Mouse (Mus musculus): Measurements from ENCODE around the gene Sp8. TPM values are rescaled to one million over a fixed set of nuclear protein-coding genes. Genes with fewer than 3 reads are reported as not detected.

Gene Sp8
- total RNA-seq (2022): not detected

- DNase-seq: no peak
Observed at GRCm38 (mm10) chr12:118846221-118846620, at the start of gene Sp8. Gene Sp8 (plus strand): TSS chr12:118846329.

DNA sequence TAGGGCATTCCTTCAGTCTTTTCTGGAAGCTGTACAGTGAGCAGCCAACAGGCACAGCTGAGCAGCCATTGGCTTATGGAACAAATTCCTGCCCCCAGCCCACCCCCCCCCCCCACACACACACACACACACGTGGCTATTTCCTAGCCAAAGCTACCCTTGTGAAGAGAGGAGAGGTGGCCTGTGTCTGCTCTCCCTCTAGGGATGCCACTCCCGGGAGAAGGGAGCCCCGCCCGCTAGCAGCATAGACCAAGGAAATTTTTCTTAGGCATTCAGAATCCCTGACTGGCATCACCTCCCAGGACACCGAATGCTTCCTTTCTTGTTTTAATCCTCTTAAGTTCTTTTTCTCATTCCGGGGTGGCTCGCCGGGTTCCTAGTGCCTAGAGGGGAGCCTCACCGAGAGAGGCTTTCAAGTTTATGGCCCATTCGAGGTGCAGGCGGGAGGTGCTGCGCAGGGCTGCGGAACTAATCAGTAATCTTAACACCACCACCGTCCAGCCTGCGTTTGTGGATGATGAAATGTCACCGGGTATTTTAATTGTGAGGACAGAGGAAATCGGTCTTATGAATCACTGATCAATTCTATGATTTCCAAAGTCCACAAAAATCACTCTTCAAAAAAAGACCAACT is 34.7 kb upstream of the Sp8 start:
- DNase-seq: no peak

DNA sequence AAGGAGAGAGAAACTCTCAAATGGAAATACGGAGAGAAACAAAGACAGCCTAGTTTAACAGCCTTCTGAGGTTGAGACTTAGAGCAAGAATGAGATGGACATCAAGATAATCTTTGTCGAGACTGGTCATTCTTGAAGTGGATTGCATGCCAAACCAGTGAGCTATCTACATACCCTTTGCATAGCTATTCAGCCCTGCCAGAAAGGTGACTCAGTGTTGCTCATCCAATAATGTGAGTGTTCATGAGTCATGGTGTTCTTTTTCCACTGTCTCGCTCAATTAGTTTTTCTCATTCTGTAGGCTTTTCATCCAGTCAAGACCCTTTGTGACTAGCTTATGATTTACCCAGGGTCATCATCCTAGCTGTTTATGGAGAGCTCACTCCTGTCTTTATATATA is 31.6 kb upstream of the Sp8 start:
- DNase-seq: no peak

GRCm38 (mm10) chr12:118816156-118816555 is 30.0 kb upstream of the Sp8 start:
- no peak for DNase-seq

GRCm38 (mm10) chr12:118829881-118830280 is 16.2 kb upstream of the Sp8 start:
- no peak for DNase-seq

DNA sequence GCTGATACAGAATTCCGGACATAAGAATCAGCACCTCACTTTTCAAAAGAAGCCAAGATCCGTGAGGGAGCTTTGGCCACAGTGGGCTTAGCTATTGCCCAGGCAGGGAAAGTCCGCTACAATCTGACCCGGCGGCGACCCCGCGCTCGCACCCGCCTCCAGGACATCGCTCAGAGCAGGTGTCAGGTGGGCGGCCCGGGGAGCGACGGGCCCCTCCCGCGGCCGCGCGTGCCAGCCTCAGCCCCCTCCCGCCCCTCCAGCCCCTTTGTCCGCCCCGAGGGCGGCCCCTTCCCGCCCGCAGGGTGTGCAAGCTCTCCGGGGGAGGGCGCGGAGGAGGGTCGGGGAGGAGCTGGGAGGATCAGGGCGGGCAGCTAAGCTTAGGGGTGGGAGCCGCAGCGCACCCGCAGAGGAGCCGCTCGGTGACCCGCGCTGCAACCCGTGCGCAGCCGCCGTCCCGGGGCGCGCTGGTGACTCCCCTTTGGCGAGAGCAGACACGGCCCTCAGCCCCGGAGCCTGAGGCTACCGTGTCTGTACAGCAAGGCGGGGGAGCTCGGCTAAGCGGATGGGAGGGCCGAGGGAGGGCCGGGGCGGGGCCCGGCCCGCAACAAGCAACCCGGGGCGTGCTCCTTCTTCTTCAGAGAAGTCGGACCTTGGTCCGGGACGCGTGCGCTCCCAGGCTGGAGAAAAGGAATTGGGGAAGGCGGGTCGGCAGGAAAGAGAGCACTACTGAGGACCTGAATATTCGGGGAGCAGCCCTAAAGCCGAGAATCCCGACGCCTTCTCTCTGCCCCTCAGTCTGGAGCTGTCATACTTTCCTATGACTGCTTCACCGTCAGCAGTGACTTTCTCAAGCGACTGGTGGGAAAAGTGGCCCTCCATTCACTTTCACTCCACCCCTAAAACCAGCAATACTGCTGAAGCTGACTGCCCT is 9.5 kb upstream of the Sp8 start:
- DNase-seq: no peak

GRCm38 (mm10) chr12:118837361-118837760 is 8.8 kb upstream of the Sp8 start:
- DNase-seq: no peak

DNA sequence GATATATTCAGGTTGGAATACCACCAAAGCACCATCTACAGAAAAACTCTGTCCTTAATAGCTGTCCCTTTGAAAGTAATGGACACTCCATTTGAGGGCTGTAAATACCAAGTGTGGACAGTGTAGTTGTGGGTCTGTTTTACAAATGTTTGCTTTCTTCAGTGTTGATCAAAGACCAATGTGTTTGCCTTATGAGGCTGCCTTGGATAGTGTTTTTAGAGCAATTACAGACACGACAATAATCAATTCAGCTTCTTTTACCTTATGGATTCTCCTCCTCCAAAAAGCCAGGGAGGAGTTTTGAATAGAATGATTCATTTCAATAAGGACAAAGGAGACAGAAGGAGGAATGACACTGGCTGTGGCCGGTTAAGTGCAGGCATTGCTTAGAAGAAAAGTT is 7.9 kb upstream of the Sp8 start:
- no peak for DNase-seq

DNA sequence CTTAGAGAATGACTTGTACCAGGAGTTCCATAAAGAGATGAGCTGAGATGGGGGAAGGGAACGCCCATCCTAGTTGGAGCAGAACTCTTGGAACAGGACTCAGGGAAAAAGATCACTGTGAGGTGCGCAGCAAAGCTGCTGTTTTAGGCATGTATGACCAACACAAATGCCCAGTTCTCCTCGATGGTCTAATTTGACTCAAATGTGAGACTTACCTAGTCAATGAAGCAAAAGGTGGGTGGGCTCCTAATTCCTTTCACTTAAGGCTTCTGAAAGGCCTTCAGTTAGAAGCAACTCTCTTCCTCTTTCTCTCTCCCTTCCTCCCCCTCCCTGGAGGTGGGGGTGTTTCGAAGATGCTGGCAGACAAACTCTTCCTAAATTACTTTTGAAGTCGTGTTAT is 6.7 kb upstream of the Sp8 start:
- DNase-seq: no peak

DNA sequence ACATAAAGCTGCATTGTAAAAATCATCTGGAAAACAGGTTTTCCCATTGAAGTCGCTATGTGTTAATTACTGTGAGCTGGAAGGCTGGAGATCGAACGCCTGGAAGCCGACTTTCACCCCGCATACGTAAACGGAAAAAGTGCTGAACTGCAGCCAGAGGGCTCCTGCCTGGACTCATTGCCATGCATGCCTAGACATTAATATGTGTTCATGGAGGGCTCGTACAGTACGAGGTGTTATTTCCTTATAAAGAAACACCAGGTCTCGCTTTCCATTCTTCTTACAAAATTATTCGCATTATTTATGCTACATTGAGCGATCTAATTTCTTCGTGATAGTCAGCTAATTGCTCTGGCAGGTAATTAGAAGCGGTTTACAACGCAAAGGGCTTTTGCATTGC is 5.8 kb upstream of the Sp8 start:
- no peak for DNase-seq

GRCm38 (mm10) chr12:118840861-118841260 is 5.3 kb upstream of the Sp8 start:
- no peak for DNase-seq

GRCm38 (mm10) chr12:118841381-118841922 is 4.7 kb upstream of the Sp8 start:
- no peak for DNase-seq

- no peak for DNase-seq
Observed at GRCm38 (mm10) chr12:118841971-118842550, 4.1 kb upstream of the Sp8 start.

DNA sequence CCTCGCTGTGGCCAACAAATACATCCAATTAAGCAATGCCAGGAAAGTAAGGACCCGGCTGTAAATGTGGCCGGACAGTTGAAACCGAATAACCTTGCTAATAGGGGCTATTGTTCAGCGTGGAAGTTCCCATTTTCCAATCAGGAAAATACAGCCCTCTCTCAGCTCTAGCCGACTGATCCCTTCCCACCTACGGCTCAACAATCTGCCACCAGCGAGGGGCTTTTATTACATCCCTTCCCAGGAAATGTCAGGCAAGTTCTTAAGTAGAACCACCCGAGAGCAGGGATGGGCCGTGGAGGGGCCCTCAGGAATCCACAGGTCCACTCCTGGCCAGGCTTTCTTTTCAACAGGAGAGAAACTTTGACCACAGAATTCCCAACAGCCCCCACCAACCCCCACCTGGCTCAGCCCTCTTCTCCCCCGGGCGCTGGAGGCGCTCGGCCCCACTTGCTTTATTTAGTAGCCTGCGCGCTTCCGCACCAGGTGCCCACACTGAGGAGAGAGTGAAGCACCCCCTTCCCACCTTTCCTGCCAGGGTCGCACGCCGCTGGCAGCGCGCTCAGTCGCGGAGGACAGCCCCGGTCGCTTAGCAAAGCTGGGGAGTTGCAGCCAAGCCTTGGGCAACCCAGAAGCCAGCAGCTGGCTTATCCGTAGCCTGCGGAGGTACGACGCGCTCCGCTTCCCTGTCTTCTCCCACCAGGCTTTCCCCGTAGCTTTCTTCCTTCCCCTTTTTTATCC is 3.3 kb upstream of the Sp8 start:
- no peak for DNase-seq

DNA sequence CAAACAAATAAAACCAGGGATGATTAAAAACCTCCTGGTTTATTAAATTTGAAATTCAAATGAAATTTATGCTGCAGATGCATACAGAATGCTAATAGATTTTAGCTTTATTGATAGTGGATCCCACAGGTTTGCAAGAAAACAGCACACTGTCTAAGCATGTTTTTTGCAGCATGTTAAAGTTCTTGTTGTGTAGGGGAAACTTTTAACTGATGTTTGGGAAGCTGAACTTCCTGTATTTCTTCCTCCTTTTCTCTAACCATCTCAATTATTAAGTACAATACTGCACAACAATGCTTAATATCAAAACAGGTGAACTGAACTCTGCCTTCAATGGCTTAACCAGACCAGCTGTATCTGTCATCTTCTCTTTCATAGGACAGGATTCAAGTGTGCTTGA is 2.0 kb upstream of the Sp8 start:
- DNase-seq: no peak

DNA sequence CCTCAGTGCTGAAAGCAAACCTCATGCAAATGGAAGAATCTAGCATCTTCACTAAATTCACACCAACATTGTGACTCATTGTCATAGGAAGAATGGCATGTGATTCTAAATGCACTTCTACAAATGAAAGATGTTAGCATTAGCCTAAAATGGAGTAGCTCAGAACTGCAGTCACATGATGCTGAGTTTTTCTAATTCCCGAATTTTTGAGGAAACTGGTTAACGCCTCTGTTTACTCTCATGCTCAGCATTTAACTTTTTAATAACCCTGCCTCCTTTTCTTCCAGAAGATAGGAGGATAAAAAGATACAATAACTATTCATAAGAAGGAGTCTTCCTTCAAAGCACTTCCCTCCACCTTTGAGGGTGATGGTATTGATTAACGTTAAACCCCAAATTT is 1.3 kb upstream of the Sp8 start:
- DNase-seq: no peak

GRCm38 (mm10) chr12:118845351-118845750 is 778 bp upstream of the Sp8 start:
- DNase-seq: no peak

DNA sequence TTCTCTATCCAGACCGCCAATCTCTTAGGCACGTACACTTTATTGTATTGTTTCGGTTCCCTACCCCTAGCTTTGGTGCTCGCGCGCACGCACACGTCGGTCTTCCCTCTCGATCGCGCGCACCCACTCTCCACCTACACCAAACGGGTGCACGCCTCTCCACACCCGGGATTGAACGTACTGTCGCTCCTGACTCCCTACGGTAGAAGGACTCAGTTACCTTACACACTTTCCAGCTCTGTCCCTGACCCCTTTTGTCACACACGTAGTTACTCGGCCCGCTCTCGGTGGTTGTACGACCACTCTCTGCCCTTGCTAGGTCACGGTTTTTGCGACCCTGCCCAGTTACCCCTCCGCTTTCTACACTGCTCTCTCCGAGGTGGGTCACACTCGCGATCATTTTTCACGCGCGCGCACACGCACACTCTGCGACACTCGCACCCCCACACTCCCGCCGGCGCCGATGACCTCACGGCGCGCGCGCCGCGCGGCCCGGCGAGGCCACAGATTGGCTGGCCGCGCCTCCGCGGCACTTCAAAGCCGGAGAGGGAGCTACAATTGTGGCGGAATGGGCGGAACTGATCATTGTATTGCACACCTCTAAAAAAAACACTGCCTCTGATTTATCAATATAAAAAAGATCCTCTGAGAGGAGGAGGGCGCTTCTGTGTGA is 656 bp downstream of the Sp8 start:
- no peak for DNase-seq

GRCm38 (mm10) chr12:118847381-118847780 is 1.3 kb downstream of the Sp8 start:
- no peak for DNase-seq

GRCm38 (mm10) chr12:118847861-118848495 is 1.8 kb downstream of the Sp8 start:
- no peak for DNase-seq

DNA sequence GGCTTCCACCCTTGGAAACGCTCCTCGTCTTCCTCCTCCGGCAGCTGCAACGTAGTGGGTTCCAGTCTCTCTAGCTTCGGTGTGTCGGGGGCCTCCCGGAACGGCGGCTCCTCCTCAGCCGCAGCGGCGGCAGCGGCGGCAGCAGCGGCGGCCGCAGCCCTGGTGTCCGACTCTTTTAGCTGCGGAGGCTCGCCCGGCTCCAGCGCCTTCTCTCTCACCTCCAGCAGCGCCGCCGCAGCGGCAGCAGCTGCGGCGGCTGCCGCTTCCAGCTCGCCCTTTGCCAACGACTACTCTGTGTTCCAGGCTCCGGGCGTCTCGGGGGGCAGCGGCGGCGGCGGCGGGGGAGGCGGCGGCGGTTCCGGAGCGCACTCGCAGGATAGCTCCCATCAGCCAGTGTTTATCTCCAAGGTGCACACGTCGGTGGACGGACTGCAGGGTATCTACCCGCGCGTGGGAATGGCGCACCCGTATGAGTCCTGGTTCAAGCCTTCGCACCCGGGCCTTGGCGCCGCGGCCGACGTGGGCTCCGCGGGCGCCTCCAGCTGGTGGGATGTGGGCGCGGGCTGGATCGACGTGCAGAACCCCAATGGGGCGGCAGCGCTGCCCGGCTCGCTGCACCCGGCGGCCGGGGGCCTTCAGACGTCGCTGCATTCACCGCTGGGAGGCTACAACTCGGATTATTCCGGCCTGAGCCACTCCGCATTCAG is 2.5 kb downstream of the Sp8 start:
- DNase-seq: no peak
